Mouse (Mus musculus) gastrocnemius, postnatal 10 days (tissue): ENCODE data around the gene Senp3. TPM values are rescaled to one million over a fixed set of nuclear protein-coding genes. Genes with fewer than 3 reads are reported as not detected.
A peak's percentile ranks its signal among the peaks of the same experiment; 100 is the strongest.
"Not testable (repeated sequence)": the region's sequence is repeated elsewhere in the genome, so short reads cannot be mapped to it uniquely, and the experiment has no call there.

Experiments used
- DNase-seq: peaks from one replicate; pipeline ENCODE4 v3.0.0; 2021; ENCODE audit warnings: mixed read lengths
- microRNA-seq, 2 experiments: library from miRNA; unstranded; fragments of <30 nt; microRNA quantifications; one replicate each; pipeline ENCODE4 v1.2.0; 2021
- total RNA-seq, 2 experiments: library from RNA; stranded (reverse); gene quantifications; 2 replicates each; pipeline ENCODE4 v1.2.3; 2021

Gene Senp3
- total RNA-seq, 2 experiments from 2014 or later = 29.5 to 36.0 TPM

DNA sequence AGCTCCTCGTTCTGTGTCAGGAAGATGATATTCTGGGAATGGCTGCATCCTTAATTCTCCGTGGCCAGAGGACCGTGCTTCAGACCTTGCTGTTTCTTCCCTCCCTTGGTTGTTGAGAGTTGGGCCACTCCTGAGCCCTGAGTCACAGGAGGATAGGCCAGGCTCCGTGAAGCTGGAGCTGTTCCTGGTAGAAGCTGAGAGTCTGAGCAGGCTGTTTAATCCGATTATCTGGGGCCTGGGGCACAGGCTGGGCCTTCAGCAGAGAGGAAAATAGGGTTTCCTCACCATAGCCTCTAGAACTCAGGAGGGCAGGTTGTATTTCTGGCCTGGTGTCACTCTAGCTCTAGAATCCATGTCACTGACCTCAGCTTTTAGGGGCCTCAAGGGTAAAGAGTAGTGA is 28.5 kb downstream of the Senp3 start:
- DNase-seq = no peak

DNA sequence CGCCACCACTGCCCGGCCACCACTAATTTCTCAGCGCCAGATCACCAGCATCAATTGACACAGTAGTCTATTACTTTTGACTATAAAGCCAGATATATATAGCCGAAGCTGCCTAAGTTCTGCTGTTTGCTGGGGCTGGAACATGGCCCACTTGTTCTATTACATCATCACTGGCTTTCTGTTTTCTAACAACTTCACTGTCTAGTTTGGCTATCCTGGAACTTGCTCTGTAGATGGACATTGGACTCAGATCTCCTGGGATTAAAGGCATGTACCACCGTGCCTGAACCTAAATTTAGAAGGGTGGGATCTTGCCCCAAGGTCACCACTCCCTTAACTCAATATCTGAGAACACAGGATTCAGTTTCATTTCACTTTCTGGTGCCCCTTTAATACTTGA is 36.0 kb downstream of the Senp3 start:
- no peak for DNase-seq

DNA sequence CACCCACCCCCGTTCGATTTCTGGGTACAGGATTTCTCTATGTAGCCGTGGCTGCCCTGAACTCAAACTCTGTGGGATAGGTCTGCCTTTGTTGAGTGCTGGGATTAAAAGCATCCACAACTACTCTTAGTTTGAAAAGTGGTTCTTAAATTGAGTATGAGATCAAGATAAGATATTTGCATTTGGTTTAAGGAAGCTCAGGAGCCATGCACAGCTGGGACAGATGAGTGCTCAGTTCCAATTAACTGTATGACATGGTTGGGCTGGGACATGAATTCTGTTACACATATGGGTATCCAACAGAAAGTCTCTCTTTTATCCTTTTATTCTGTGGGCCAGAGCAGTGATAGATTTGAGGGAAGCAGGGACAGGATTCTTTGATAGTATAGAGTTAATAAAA is 46.4 kb downstream of the Senp3 start:
- DNase-seq = no peak

DNA sequence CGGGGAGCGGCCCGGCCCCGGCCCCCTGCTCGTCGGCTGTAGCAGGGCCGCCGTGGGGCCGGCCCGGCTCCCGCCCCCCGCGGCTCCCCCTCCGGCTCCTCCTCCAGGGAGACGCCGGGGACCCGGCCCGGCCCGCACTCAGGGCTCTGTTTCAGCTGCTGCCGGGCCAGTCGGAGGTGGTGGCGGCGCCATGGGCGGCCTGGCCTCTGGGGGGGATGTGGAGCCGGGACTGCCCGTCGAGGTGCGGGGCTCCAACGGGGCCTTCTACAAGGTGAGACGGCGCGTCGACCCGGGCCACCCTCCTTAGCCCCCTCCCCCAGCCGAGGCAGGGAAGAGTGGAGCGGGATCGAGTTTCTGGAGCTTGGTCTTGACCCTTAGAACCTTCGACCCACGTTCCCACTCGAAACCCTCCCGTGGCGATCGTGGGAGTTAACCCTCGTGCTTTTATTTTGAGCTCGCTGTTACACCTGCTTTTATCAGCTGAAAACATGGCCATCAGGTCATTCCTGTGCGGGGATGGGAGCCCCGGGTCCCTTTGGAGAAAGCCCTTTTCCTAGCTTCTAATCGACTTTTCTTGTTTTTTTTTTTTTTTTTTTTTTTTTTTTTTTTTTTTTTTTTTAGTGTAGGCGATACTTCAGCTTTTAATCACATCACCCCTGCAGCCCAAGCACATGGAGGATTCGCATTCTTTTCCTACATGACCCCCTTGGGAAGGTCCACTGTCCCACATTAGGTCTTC is 48.6 kb downstream of the Senp3 start:
- DNase-seq = no peak

DNA sequence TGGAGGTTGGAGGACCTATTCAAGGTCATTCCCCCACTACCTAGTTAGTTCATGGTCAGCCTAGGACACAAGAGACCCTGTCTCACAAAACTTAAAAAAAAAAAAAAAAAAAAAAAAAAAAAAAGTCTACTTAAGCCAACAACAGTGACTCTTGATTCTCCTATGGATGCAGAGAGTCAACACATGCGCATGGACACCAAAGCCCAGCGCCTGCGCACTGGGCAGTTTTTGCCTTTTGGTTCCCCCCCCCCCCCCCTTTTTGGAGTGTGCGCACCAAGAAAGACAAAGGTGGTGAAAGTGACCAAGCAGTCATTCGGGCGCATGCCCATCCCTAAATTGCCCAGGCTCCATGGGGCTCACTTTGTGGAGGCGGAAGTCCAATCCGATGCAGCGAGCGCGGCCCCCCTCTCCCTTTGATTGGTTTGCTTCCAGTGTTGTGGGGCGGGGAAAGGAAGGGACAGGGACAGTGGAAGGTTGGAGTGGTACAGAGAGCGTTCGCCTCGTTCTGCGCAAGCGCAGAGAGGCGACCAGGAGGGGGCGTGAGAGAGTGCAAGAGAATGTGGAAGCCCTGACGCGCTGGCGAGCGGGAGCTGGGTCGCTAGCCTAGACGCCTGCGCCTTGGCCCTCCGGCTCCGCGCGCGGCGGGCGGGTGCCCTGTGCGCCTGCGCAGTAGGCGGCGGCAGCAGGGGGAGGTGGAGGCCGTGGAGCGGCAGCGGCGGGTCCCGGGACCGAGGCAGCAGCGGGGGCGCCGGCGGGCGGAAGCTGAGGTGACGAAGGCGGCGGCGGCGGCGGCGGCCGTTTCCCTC is 49.4 kb downstream of the Senp3 start, which contains the start of gene Fxr2:
TSS of gene Fxr2 (plus strand) at position 707 of the 806 bp plus-strand sequence.
- DNase-seq = peak; percentile 100

- no peak for DNase-seq
Observed at GRCm38 (mm10) chr11:69629802-69630201, 52.1 kb downstream of the Senp3 start.

DNA sequence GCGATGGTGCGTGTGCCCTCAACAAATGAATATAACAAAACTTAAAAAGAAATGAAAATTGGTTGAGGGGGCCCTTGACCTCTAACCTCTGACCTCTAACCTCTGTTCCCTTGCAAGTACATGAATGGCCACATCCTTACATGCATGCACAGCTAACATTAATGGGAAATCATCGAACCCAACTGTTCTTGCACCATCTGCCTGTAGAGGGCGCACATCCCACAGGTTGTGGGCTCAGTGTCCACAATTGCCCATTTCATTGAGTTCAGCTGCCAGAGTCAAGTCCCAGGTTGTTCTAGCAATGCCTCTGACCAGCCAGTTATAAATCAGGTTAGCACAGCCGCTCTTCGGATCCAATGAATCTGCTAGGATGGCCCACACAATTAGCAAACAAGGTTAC is 53.6 kb downstream of the Senp3 start:
- DNase-seq = peak; percentile 75

DNA sequence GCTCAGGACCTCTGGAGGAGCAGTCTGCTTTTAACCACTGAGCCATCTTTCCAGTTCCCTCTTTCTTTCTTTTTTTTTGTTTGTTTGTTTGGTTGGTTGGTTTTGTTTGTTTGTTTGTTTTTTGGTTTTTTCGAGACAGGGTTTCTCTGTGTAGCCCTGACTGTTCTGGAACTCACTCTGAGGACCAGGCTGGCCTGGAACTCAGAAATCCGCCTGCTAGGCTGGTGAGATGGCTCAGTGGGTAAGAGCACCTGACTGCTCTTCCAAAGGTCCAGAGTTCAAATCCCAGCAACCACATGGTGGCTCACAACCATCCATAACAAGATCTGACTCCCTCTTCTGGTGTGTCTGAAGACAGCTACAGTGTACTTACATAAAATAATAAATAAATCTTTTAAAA is 57.5 kb downstream of the Senp3 start:
- DNase-seq = not testable (repeated sequence)

Small RNA genes within 50 kb of the gene (microRNA-seq; reads per million reads assigned to microRNA genes)
- gene Mir1934 = 1.3 to 1.6 reads per million in 2 experiments
- 0 reads per million in 2 experiments for gene Mir467f

Other genes starting within 250 kb of the Senp3 start
- gene Dnah2, start 133.0 kb downstream of the Senp3 start, total RNA-seq = 1 to 10 TPM in 1 of 2 experiments, under 1 TPM in 1; 0.07 to 1.1 TPM
- 1 to 10 TPM; 1.6 to 2.3 TPM for gene Efnb3, start 121.9 kb downstream of the Senp3 start, total RNA-seq
- gene Wrap53, start 101.8 kb downstream of the Senp3 start, total RNA-seq = 1 to 10 TPM; 4.3 to 5.5 TPM
- 10 to 100 TPM; 30.9 to 41.2 TPM for gene Trp53, start 101.7 kb downstream of the Senp3 start, total RNA-seq
- 100 to 1,000 TPM; 351 to 394 TPM for gene Atp1b2, start 76.1 kb downstream of the Senp3 start, total RNA-seq
- under 1 TPM in 1 of 2 experiments, not detected in 1; 0.54 TPM for gene Shbg, start 64.2 kb downstream of the Senp3 start, total RNA-seq
- gene Sat2, start 60.1 kb downstream of the Senp3 start, total RNA-seq = 1 to 10 TPM; 5.6 to 5.7 TPM
- gene Fxr2, start 49.1 kb downstream of the Senp3 start, total RNA-seq = 10 to 100 TPM; 66.3 to 85.0 TPM
- under 1 TPM in 1 of 2 experiments, not detected in 1; 0.32 TPM for gene Sox15, start 26.8 kb downstream of the Senp3 start, total RNA-seq
- gene Mpdu1, start 19.4 kb downstream of the Senp3 start, total RNA-seq = 10 to 100 TPM; 21.1 to 21.3 TPM
- gene Cd68, start 15.9 kb downstream of the Senp3 start, total RNA-seq = 10 to 100 TPM in 1 of 2 experiments, 1 to 10 TPM in 1; 6.1 to 14.1 TPM
- gene Eif4a1, start 9.7 kb downstream of the Senp3 start, total RNA-seq = 100 to 1,000 TPM; 216 to 234 TPM
- gene Tnfsf13, start 3.7 kb upstream of the Senp3 start, total RNA-seq = 1 to 10 TPM; 1.6 to 2.1 TPM
- gene Tnfsf12, start 13.8 kb upstream of the Senp3 start, total RNA-seq = 10 to 100 TPM; 15.9 to 17.6 TPM
- 1 to 10 TPM; 2.9 to 4.5 TPM for gene Tnfsfm13, start 14.0 kb upstream of the Senp3 start, total RNA-seq
- gene Polr2a, start 76.6 kb upstream of the Senp3 start, total RNA-seq = 10 to 100 TPM; 45.9 to 49.4 TPM
- not detected for gene Slc35g3, start 79.9 kb upstream of the Senp3 start, total RNA-seq
- 10 to 100 TPM; 21.0 to 29.3 TPM for gene Zbtb4, start 83.8 kb upstream of the Senp3 start, total RNA-seq
- gene Chrnb1, start 113.9 kb upstream of the Senp3 start, total RNA-seq = 100 to 1,000 TPM; 105 to 124 TPM
- 10 to 100 TPM; 10.5 to 12.2 TPM for gene Fgf11, start 119.8 kb upstream of the Senp3 start, total RNA-seq
- not detected for gene Tmem102, start 123.5 kb upstream of the Senp3 start, total RNA-seq
- not detected for gene Gm39566, start 133.2 kb upstream of the Senp3 start, total RNA-seq
- not detected for gene Spem2, start 136.4 kb upstream of the Senp3 start, total RNA-seq
- not detected for gene Spem1, start 140.1 kb upstream of the Senp3 start, total RNA-seq
- gene Nlgn2, start 155.7 kb upstream of the Senp3 start, total RNA-seq = 10 to 100 TPM; 10.3 to 15.9 TPM
- gene Tmem256, start 156.4 kb upstream of the Senp3 start, total RNA-seq = 100 to 1,000 TPM; 121 to 122 TPM
- 10 to 100 TPM; 25.4 to 27.9 TPM for gene Plscr3, start 164.3 kb upstream of the Senp3 start, total RNA-seq
- under 1 TPM; 0.11 to 0.31 TPM for gene Tnk1, start 176.6 kb upstream of the Senp3 start, total RNA-seq
- not detected for gene Tmem95, start 195.9 kb upstream of the Senp3 start, total RNA-seq
- 1 to 10 TPM; 2.3 to 3.7 TPM for gene Kctd11, start 199.3 kb upstream of the Senp3 start, total RNA-seq
- 1 to 10 TPM in 1 of 2 experiments, under 1 TPM in 1; 0.42 to 1.0 TPM for gene Acap1, start 213.5 kb upstream of the Senp3 start, total RNA-seq
- gene 2810408A11Rik, start 218.9 kb upstream of the Senp3 start, total RNA-seq = 1 to 10 TPM; 1.8 to 2.4 TPM
- gene Neurl4, start 219.0 kb upstream of the Senp3 start, total RNA-seq = 10 to 100 TPM; 31.2 to 31.8 TPM
- 10 to 100 TPM; 29.0 to 31.3 TPM for gene Gps2, start 231.8 kb upstream of the Senp3 start, total RNA-seq
- gene Eif5a, start 239.9 kb upstream of the Senp3 start, total RNA-seq = 100 to 1,000 TPM; 600 to 663 TPM